Mouse (Mus musculus) E14TG2a.4 (cell line): ENCODE data around the gene Tmem19.

ENCODE experiments used
- CTCF ChIP-seq: conservative IDR thresholded peaks from 2 replicates; pipeline ENCODE4 v1.5.1; 2014; ENCODE audit warnings: low read length
- NANOG ChIP-seq: IDR thresholded peaks from 2 replicates; pipeline ENCODE4 v1.6.1; 2014; ENCODE audit warnings: borderline replicate concordance, low read length, mixed read lengths
- POU5F1 ChIP-seq: IDR thresholded peaks from 2 replicates; pipeline ENCODE4 v1.6.1; 2014; ENCODE audit warnings: low read length, borderline replicate concordance

- TF ChIP-seq CTCF (no peak), NANOG (no peak), POU5F1 (no peak)
Measured at GRCm38 (mm10) chr10:115293946-115294345, 68.4 kb downstream of the Tmem19 start.
